Mouse (Mus musculus): ENCODE measurements at regions not wholly inside any gene's neighbourhood (a gene's known extent, or its start where the extent isn't known, plus 50 kb on each side); places are given as distances from the start of the nearest gene placed in this dataset.

- no peak for DNase-seq
These were observed 165.1 kb upstream of the Pdcd1 start for GRCm38 (mm10) chr1:94217407-94217806.

GRCm38 (mm10) chr1:94208929-94209328 is 156.6 kb upstream of the Pdcd1 start:
- no peak for DNase-seq

- DNase-seq: no peak
These were observed 155.5 kb upstream of the Pdcd1 start for GRCm38 (mm10) chr1:94207859-94208258.

- no peak for DNase-seq
These were observed 150.9 kb upstream of the Pdcd1 start for GRCm38 (mm10) chr1:94203281-94203680.

- DNase-seq: no peak
These were observed 131.5 kb upstream of the Pdcd1 start for GRCm38 (mm10) chr1:94183876-94184275.

GRCm38 (mm10) chr1:94149958-94150357 is 97.6 kb upstream of the Pdcd1 start:
- DNase-seq: no peak

- DNase-seq: no peak
These were observed 94.7 kb upstream of the Pdcd1 start for GRCm38 (mm10) chr1:94147015-94147414.

- no peak for DNase-seq
These were observed 88.2 kb upstream of the Pdcd1 start for GRCm38 (mm10) chr1:94140518-94140917.

- no peak for DNase-seq
These were observed 87.2 kb upstream of the Pdcd1 start for GRCm38 (mm10) chr1:94139445-94140062.

GRCm38 (mm10) chr1:94136731-94137130 is 84.4 kb upstream of the Pdcd1 start:
- DNase-seq: no peak
